Mouse (Mus musculus) ovary, adult 18-20 months (tissue): ENCODE results near the gene Tbc1d1.

ENCODE experiments used
- DNase-seq: peaks from one replicate; pipeline ENCODE4 v3.0.0; 2022; ENCODE audit warnings: low spot score, mixed read lengths

Tbc1d1 gene

DNA sequence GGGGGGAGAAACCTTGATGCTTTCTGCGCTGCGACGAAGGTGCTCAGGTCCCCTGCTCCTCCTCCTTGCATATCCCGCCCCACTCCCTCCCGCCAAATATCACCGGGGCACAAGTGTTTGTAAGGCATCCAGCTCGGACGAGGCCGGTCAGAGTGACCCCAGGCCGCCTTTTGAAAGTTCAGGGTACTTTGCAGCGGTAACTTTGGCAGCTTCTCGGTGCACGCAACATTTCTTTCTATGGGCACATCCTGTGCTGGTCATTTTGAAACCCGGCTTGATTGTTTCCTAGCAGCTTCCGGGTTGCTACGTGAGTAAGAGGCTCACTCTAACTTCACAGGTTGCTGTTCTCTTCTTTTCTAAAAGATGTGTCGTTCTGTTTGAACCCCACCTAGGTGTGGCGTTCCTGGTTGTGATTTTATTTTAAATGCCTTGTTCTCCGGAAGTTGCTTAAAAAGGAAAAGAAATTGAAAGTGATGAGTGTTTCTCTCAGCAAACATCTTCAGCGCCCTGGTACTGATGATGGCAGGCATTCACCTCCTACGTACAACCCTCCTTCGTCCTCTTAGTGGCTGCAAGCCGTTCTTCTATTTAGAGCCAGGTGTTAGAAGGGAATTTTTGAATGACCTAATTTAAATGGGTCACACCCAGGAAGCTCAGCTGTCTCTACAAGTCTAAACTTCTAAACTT, 4.7 kb downstream of the Tbc1d1 start:
- DNase-seq = no peak

GRCm38 (mm10) chr5:64161917-64162316, 5.8 kb downstream of the Tbc1d1 start:
- no peak for DNase-seq

DNA sequence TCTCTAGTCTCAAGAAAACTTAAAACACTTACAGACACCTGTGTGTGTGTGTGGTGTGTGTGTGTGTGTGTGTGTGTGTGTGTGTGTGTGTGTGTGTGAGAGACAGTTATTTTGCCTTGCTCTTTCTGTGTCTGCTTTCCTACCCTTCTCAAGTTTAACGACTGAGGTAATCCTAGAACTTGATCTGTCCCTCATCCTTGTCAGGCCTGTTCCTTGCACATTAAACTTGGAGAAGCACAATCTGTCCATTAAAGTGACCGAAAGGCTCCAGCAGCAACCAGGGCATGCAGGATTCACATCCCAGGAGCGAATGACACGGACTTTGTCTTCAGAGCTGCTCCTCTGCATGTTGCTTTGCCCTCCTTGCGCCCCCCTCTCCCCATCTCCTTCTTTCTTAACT, 6.5 kb downstream of the Tbc1d1 start:
- no peak for DNase-seq

DNA sequence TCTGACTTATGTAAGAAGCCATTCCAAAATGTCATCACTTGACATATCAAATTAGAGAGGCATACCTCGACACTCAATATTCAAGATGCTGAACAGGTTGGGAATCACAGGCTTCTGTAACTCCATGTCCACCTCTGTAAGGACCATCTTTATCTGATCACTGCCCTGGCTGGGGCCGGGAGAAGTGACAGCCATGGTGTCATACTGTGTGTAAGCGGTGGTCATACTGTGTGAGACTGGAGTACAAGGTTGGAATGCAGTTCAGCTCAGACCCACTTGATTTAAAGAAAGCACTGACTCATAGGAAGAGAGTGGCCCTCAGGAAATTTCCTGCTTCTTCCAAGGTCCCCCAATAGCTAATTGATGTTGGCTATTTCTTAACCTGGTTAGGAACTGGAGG, 8.3 kb downstream of the Tbc1d1 start:
- no peak for DNase-seq

DNA sequence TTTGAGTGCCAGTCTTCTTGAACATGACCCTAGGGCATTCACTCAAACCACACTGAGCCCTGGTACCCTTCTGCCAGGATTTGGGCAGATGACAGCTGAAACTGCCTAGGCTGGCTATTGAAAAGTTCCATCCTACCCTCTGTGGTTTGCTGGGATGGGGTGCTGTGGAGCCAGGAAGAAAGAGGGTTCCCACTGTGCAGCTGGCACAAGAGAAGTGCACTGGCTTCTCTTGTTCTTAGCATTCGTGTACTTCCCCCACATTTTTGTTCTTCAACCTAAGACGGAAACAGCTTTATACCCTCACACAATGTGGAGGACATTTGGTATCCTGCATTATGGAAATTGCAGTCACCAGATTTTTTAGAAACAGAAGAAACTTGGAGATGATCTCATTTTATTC, 9.7 kb downstream of the Tbc1d1 start:
- no peak for DNase-seq

DNA sequence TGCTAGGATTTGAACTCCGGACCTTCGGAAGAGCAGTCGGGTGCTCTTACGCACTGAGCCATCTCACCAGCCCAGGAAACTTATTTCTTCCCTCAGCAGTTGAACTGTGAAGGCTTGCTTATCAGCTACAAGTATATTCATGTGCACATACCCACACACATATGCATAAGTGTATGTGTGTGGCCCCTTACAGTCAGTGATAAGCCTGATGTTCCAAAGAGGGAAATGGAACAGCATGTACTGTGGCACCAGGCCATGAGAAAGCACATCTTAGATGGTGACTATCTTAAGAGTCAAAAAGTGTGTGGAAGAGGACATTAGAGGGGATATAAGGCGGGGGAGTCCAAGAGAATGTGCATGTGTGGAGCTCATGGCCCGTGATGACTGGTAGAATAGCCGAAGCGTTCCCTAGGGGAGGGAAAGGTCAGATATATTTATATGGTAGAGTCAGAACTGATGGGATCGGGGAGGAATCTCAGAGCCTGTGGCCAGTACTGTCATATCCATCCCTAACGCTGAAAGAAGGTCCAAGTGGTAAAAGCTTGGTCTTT, 13.0 kb downstream of the Tbc1d1 start:
- DNase-seq = no peak

DNA sequence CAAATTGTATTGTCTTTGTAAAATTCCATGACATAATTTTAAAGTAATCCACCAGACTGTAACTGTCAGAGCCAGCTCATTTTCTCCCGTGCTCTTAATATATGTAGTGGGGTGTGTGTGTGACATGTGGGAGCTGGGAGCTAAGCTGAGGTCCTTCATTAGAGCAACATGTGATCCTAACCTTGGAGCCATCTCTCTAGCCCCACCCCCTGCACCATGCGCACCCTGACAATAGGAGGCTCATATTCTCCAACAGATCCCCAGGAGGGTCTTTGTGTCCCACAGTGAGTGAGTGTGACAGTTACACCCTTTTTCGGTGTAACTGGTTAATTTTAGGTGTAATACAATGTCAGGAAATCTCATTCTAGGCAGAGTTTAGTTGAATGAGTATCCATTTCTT, 16.8 kb downstream of the Tbc1d1 start:
- DNase-seq = no peak

DNA sequence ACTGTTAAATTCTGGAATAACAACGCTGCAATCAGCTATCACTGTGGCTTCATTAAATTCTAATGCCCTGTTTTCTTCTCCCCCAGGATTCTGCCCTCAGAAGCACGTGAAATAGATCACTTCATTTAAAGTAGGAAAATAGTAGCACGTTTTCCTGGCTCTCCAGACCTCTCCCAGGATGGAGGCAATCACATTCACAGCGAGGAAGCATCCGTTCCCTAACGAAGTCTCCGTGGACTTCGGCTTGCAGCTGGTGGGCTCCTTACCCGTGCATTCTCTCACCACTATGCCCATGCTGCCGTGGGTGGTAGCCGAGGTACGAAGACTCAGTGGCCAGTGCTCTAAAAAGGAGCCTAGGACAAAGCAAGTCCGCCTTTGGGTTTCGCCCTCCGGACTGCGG, 17.2 kb downstream of the Tbc1d1 start:
- DNase-seq = no peak

GRCm38 (mm10) chr5:64174429-64174935, 18.4 kb downstream of the Tbc1d1 start:
- no peak for DNase-seq

DNA sequence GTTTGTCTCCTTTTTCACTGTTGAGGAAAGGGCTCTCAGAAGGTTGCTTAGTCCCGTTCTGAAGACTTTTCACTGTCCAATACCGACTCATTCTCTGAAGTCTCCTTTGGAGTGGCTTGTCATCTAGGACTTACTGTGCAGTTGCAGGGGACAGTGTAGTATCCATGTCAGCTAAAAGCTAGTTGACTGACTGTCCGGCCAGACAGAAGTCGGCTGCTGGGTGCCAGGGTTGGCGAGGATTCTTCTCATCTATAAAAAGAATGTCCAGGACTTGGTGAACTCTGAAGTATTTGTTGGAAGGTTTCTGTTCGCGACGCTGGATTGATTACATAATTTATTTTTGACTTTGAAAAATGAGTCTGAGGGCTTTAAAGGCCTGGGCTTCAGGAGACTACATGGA, 24.4 kb downstream of the Tbc1d1 start:
- DNase-seq = no peak

DNA sequence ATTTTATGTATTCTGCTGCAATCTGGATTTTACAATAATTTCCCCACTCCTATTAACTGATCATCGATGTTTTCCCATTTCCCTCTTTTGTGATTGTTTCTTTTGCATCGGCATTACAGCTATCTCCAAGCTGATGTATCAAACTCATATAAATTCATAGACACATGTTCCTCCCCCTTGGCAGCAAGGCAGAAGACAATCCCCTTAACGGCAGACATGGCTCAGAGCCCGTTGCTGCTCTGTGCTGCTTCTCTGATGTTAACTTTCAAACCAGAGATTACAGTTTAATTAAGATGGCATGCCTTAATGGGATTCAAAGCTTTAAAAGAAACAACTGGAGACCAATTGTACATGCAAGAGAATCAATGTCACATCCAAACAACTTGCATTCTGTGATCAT, 27.6 kb downstream of the Tbc1d1 start:
- DNase-seq = no peak

DNA sequence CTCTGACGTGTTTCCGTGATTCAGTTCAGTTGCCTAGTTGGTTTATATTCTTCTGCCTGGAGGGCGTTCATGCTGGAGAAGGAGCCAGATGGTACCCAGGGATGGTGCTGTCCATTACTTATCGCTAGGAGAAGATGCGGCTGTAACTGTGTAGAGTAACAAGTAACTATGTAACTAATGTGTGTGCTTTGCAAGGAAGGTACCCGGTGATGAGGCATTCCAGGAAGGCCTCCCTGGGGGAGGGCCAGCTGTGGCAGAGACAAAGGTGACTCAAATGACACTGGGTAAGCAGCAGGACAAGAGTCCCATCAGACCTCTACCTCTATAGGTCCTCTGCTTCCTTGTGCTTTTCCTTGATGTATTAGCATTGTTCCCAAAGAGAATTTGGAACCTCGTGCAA, 29.2 kb downstream of the Tbc1d1 start:
- DNase-seq = no peak

- no peak for DNase-seq
These were observed 30.5 kb downstream of the Tbc1d1 start for GRCm38 (mm10) chr5:64186566-64186965.

DNA sequence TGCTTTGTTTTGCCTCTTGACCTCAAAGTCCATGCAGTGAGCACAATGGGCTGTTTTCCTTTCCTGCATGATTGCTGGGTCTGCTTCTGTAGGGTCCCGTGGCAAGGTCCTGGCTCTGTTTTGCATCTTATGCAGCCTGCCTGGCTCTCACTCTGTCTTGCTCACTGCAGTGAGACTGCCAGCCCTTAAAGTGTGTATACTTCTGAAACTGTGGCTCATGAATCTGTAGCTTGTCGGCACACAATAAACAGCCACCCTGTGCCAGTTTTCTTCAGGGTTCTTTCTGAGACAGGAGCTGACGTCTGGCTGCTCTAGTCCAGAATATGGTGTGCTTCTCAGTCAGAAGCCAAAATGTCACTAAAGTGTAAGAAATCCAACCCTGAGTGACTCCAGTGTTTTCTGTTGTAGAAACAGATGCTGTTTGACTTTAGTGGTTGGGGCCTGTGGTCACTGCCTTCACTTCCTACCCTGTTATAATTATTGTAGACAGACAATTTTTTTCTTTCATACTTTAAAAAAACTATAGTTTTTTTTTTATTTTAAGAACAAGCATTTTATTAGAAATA, 32.1 kb downstream of the Tbc1d1 start:
- no peak for DNase-seq

- no peak for DNase-seq
These were observed 34.8 kb downstream of the Tbc1d1 start for GRCm38 (mm10) chr5:64190892-64191291.

DNA sequence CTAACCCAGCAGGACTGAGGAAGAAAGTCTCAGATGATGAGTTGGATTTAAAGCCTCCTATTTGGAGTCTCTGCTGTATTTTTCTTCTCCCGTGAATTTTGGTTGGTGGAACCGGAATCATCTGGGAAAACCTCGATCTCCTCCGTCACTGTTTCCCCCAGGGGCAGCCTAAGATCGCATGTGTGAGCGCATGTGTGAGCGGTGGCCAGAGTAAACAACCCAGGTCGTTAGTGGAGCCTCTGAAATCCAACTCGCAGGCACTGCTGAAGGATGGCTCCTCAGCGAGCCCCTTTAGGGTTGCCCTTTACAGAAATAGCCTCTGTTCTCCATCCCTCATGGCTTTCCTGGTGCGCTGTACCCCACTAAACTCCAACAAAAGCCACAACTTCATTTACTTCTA, 37.2 kb downstream of the Tbc1d1 start:
- DNase-seq = no peak

GRCm38 (mm10) chr5:64196250-64196865, 40.3 kb downstream of the Tbc1d1 start:
- DNase-seq = no peak

GRCm38 (mm10) chr5:64196866-64197321, 40.8 kb downstream of the Tbc1d1 start:
- DNase-seq = no peak

DNA sequence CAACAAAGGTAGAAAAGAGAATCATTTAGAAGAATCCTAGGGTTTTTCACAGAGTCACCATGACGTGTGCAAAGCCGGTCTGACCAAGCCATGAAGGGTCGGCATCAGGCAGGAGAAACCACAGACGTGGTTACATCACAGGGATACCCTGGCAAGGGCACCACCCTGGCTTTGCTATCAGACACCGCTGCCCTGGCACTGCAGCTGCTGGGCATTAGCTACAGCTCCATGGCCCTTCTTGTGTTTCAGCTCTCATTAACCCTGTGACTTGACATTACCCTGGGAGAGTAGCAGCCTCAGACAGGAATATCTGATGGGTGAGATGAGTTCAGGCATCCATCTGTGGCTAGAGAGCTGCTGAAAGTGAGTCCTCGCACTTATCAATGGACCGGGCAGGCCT, 42.5 kb downstream of the Tbc1d1 start:
- no peak for DNase-seq

GRCm38 (mm10) chr5:64201071-64201470, 45.0 kb downstream of the Tbc1d1 start:
- no peak for DNase-seq

DNA sequence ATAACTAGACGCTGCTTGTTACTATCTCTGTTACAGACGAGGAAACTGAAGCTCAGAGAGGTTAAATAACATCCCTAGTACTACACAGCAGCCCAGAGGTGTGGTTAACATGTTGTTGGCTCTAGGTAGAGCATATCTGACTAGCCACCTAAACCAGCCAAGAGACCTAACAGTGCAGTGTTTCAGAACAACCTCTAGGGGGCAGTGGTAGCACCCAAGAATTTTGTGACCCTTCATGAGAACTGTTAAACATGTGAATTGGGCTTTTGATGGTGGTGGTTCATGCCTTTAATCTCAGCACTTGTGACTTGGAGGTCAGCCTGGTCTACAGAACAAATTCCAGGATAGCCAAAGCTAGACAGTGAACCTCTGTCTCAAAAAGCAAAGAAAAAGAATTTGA, 46.2 kb downstream of the Tbc1d1 start:
- no peak for DNase-seq

DNA sequence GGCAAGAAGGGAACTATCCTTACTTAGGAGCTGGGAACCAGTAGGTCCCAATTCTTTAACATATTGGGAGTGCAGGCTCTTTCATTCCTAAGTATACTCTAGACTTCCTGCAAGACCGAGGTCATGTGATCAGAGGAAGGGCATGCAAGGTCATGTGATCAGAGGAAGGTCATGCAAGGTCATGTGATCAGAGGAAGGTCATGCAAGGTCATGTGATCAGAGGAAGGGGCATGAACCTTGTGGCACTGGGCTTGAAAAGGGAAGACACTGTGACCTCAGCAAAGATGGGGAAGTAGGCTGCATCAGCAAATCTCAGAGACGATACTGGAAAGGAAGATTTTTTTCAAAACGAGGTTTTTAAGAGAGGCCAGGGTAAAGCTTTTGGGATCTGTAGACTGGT, 49.5 kb downstream of the Tbc1d1 start:
- DNase-seq = no peak

DNA sequence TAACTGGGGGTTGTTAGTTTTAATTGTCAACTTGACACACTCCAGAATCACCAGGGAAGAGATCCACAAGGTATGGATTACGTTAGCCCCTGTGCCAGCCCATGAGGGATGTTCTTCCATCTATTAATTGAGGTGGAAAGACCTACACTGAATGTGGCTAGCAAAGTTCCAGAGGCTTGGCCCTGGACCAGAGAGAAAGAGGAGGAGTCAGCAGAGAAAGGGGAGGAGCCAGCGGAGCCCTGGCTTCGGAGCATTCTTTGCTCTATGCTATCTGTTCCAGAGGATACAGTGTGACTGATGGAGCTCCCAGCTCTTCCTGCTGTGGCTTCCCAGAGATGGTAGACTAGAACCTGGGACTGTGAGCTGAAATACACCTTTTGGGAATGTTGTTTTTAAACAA, 50.3 kb downstream of the Tbc1d1 start:
- no peak for DNase-seq
